8 mouse cellular contexts compared by ENCODE assay signal in the genomic region with DNA sequence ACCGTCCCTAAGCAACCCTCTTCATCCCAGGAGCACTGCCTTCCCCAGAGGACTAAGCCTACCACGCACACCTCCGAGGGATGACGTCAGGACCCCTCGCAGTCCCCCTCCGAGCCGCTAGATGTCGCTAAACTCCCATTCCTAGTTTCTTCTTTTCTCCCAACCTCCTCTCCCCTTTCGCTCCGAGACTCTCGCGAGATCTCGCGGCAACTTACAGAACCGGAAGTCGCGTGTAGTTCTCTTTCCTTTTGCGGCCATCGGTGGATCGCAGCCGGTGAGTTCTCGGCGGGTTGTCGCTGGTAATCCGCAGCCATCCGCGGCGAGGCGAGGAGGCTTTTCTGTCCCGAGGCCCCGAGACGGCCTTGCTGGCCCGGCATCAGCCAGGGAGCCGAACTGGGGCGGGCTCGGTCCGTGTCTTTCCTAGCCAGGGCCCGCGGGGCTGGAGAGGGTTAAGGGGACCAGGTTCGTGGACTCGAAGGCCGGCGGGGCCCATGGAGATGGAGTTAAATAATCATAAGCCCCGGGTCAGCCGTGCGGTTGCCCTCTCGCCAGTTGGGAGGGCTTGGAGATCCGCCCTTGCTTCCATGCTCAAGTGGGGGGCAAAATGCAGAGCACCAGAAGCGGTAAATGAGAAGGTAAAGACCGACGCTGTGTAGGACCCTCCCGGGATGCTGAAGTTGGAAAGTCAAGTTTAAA. TPM values are rescaled to one million over a fixed set of nuclear protein-coding genes. Genes with fewer than 3 reads are reported as not detected.
A peak's percentile ranks its signal among the peaks of the same experiment; 100 is the strongest.
DNase-seq lines count a peak whose midpoint lies in the region; ATAC-seq lines count a peak whose summit lies in the region.

Gene Rpl26, plus strand, starts transcription at position 233 of the 696 bp plus-strand sequence.

- peak within 1 kb of the TSS; percentile 90 for H3K9ac ChIP-seq in hindbrain, embryonic 16.5 days (ENCODE audit: low read depth, low read length)

- peaks cover 3% of the 10 kb centered on the region; the same call in 1 of the 2 replicates for H3K27me3 ChIP-seq in hindbrain, embryonic 16.5 days (replicated peaks; ENCODE audit: control insufficient read depth, insufficient read depth, low read length)

- peaks cover 11% of the 10 kb centered on the region for H3K4me1 ChIP-seq in hindbrain, embryonic 16.5 days (ENCODE audit: control insufficient read depth, insufficient read depth, low read depth, low read length)

- peak within 1 kb of the TSS; percentile 86 for H3K4me3 ChIP-seq in hindbrain, embryonic 16.5 days (ENCODE audit: low read length)
- peak within 1 kb of the TSS; percentile 99 for H3K4me3 ChIP-seq in macrophage (ENCODE audit: inconsistent target)

- H3K36me3 ChIP-seq in hindbrain, embryonic 16.5 days (ENCODE audit: control insufficient read depth, insufficient read depth, low read length), result peaks cover 27% of the 10 kb centered on the region
- peaks cover 26% of the 10 kb centered on the region for H3K36me3 ChIP-seq in macrophage (ENCODE audit: inconsistent target)

- DNase-seq in WW6 (ENCODE audit: low read depth, low spot score), result peak; percentile 99
- DNase-seq in cerebellum, postnatal 4 days (ENCODE audit: low spot score in 2 of 2), result peak; percentile 98 to 99
- DNase-seq in gastrocnemius, adult 18-20 months (ENCODE audit: low spot score), result peak; percentile 99
- DNase-seq in left cerebral cortex, adult 18-20 months (ENCODE audit: low spot score in 2 of 2), result peak; percentile 99
- DNase-seq in right cerebral cortex, adult 18-20 months, result peak; percentile 98
- peak; percentile 96 for DNase-seq in urinary bladder, postnatal 10 days (ENCODE audit: low spot score)

- peaks cover 20% of the 10 kb centered on the region for H3K79me2 ChIP-seq in macrophage (ENCODE audit: inconsistent target)

- H3K27ac ChIP-seq in hindbrain, embryonic 16.5 days (ENCODE audit: low read depth, low read length), result peak within 1 kb of the TSS; percentile 91
- H3K27ac ChIP-seq in macrophage, result peak within 1 kb of the TSS; percentile 69

- H3K9me3 ChIP-seq in hindbrain, embryonic 16.5 days (ENCODE audit: control insufficient read depth, low read length), result no peaks in the 10 kb centered on the region

- peak; percentile 90 for ATAC-seq in hindbrain, embryonic 16.5 days

- peak within 1 kb of the TSS; percentile 78 for H3K4me2 ChIP-seq in hindbrain, embryonic 16.5 days (ENCODE audit: low read length)

- WGBS in hindbrain, embryonic 16.5 days, result under 1% methylated on average over 52 of the region's 52 CpGs
- under 1% methylated on average over 52 of the region's 52 CpGs for WGBS in macrophage (ENCODE audit: missing documents)

RNA-seq across cellular contexts. Expression of gene Rpl26, which starts in this region (rescaled TPM):
- total RNA-seq in gastrocnemius, adult 18-20 months (2021), result 100 to 1,000 TPM; 639 to 682 TPM
- polyA plus RNA-seq in hindbrain, embryonic 16.5 days (2015; fragmentation: Nextera tagmentation; extraction: Ambion mirVana), result 487 and 500 TPM in 2 replicates
- total RNA-seq in left cerebral cortex, adult 18-20 months (2021), result 100 to 1,000 TPM; 894 to 903 TPM
- 100 to 1,000 TPM in 1 of 26 experiments, 10 to 100 TPM in 25; 26.0 to 302 (median 43.7) TPM for total RNA-seq in macrophage (2018; cell fraction: chromatin; rRNA removed)
- 1,000 to 10,000 TPM in 18 of 26 experiments, 100 to 1,000 TPM in 8; 842 to 2,674 (median 1,214) TPM for total RNA-seq in macrophage (2018; cell fraction: cytosol; rRNA removed)
- 100 to 1,000 TPM in 25 of 26 experiments, 10 to 100 TPM in 1; 73.4 to 245 (median 147) TPM for total RNA-seq in macrophage (2018; cell fraction: nucleus; rRNA removed)
- 1,656 to 2,144 TPM (median 1,836 TPM) in 3 replicates for polyA plus RNA-seq in macrophage (2018)

Comparison
In these comparisons a context has a peak if more than half of its experiments do, and no peak if none do; other contexts are left out.
1. Peak in every context shown above with its lines: DNase-seq, ATAC-seq, H3K4me3 ChIP-seq and H3K27ac ChIP-seq.